ENCODE assay signal across 17 mouse cellular contexts in genomic region chr1:20470770-20471169, GRCm38 (mm10).
"Had no signal": no experiment of that assay in that cellular context is flagged by ENCODE, and none has a peak within 500 bp of the region (broad histone marks: within the 10 kb centered on the region; RNA-seq: fewer than 3 reads in every experiment).

No protein-coding gene starts in this region.

- H3K9ac ChIP-seq: kidney, embryonic 15.5 days; liver, embryonic 13.5 days; neural tube, embryonic 13.5 days had no signal

- H3K36me3 ChIP-seq: kidney, embryonic 15.5 days; liver, embryonic 13.5 days; neural tube, embryonic 13.5 days had no signal

- H3K4me2 ChIP-seq: kidney, embryonic 15.5 days; liver, embryonic 13.5 days; neural tube, embryonic 13.5 days had no signal

- DNase-seq: kidney, adult 11 months; kidney, adult 8-10 months; kidney, postnatal 10 days; kidney, postnatal 36 days; layer of hippocampus, postnatal 36 days; liver, embryonic 13.5 days; lung, adult 2 months; lung, postnatal 14 days; lung, postnatal 4 days; thymus, adult 2 months; thymus, postnatal 14 days; thymus, postnatal 4 days had no signal

- H3K27ac ChIP-seq: kidney, embryonic 15.5 days; left cerebral cortex, adult 2 months; liver, embryonic 13.5 days; neural tube, embryonic 13.5 days; stomach, postnatal 0 days had no signal

- H3K27me3 ChIP-seq: kidney, embryonic 15.5 days; liver, embryonic 13.5 days; neural tube, embryonic 13.5 days had no signal

- H3K4me1 ChIP-seq: kidney, embryonic 15.5 days; liver, embryonic 13.5 days; neural tube, embryonic 13.5 days had no signal

- H3K9me3 ChIP-seq: kidney, embryonic 15.5 days; liver, embryonic 13.5 days; neural tube, embryonic 13.5 days had no signal

- H3K4me3 ChIP-seq: kidney, embryonic 15.5 days; left cerebral cortex, adult 2 months; liver, embryonic 13.5 days; myocyte; neural tube, embryonic 13.5 days had no signal
